Mouse (Mus musculus): ENCODE measurements at regions not wholly inside any gene's neighbourhood (a gene's known extent, or its start where the extent isn't known, plus 50 kb on each side); places are given as distances from the start of the nearest gene placed in this dataset.

- DNase-seq (ENCODE audit: low spot score in 2 of 2) = no peak
Measured at GRCm38 (mm10) chr1:190403335-190403734, 232.8 kb upstream of the Prox1 start.

GRCm38 (mm10) chr1:190398308-190398707 lies 227.8 kb upstream of the Prox1 start:
- no peak for DNase-seq (ENCODE audit: low spot score in 2 of 2)

DNA sequence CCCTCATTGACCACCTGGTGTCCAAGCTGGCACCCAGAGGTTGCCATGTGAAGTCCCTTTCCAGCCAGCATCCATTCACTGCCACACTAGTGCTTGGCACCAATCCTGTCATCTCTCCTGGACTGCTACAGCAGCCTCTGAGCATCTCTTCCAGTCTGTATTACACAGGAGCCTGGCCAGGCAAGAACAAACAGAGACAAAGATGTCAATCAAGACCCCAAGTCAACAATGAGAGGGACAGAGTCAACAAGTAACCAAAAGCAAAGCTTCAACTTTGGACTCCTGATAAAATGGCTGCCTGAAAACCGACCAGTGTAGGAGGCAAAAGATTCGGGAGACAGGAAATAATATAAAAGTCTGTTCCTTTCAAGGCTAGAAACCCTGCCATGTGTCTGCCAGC lies 227.3 kb upstream of the Prox1 start:
- DNase-seq (ENCODE audit: low spot score in 2 of 2) = no peak

DNA sequence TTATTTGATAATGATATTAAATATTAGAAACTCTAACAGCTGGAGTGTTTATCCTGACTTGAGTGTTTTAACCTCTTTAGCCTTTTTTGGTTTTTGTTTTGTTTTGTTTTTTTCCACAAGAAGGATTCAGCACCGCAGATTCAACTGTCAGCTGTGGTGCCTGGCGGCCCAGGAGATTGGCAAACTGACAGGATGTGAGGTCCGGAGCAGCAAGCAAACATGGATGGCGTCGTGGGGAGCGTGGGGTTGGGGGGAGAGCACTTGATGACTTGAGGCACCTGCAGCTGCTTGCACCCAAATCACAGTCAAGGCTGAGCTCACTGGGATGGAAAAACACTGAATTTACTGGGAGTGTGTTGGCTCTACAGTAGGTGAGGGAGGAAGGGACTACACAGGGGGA lies 222.5 kb upstream of the Prox1 start:
- no peak for DNase-seq (ENCODE audit: low spot score in 2 of 2)

DNA sequence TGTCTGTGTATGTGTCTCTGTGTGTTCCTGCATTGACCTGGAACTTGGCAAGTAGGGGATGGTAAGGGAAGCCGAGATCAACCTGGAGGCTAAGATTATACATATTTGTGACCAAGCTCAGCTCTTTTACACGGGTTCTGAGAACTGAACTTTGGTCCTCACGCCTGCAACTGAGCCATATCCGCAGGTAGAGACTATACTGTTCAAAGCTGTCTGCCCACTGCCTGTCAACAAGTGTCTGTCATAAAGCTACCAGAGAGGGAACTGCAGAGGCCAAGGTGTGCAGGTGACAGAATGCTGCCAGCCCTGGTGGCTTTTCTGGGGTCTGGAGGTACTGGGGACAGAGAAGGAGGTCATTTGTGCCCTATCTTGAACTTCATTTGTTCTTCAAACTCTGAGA lies 218.3 kb upstream of the Prox1 start:
- no peak for DNase-seq (ENCODE audit: low spot score in 2 of 2)

DNA sequence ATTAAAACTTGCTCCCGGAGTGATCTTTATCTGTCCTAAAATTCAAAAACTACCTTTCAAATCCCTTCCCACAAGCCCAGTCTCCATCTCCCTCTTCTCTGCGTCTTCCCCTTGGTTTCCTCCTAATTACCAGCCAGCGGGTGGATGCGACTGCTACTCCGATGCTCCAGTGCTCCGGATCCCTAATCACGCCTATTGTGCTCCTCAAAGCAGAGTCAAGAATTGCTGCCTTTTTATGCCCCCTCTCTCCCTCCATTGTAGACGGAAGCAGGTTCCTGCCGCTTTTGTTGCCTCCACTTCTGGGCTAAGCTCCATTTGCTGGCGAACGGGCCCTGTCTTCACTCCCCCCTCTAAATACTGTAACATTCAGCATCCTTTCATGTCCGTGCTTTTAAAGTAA lies 214.0 kb upstream of the Prox1 start:
- DNase-seq (ENCODE audit: low spot score in 2 of 2) = no peak

DNA sequence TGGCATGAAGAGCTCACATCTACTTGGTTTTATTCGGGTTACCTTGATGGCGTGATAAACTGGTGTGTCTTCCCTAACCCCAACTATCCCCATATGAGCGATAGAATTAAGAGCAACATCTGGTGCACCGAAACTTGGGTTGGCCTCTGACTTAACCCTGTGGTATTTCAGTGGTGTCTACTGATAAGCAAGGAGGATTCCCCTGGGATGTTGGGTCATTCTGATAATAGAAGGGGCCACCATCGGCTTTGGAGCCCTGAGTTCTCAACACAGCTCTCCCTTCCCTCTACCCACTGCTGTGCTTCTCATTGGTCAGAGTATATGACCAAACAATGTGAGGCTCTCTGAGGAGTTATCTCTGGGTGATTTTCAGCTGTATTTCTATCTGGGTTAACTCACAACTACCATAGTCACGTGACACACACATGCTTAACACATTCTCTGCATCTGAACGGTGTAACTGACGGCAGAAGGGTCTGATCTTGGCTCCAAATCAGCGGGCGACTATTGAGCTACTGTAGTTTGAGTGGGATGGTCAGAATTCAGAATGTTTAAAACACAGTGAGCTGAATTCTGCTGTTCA lies 212.8 kb upstream of the Prox1 start:
- no peak for DNase-seq (ENCODE audit: low spot score in 2 of 2)

DNA sequence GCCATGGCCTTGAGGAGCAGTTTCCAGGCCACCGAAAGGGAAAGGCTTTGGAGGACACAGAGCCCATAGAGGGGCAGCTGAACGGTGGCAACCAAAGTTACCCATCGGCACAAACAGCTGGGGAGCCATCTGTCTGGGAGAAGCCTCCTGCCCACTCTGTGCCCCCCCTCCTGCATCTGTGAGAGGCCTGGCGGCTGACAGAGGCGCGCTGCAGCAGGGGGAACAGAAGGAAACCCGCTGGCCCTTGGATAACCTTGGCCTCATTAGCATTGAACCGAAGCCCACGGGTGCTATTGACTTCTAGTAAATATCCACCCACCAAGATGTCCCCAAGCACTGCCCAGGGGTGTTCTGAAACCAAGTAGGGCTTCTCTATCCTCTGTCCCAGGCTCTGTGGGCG lies 209.6 kb upstream of the Prox1 start:
- no peak for DNase-seq (ENCODE audit: low spot score in 2 of 2)

DNA sequence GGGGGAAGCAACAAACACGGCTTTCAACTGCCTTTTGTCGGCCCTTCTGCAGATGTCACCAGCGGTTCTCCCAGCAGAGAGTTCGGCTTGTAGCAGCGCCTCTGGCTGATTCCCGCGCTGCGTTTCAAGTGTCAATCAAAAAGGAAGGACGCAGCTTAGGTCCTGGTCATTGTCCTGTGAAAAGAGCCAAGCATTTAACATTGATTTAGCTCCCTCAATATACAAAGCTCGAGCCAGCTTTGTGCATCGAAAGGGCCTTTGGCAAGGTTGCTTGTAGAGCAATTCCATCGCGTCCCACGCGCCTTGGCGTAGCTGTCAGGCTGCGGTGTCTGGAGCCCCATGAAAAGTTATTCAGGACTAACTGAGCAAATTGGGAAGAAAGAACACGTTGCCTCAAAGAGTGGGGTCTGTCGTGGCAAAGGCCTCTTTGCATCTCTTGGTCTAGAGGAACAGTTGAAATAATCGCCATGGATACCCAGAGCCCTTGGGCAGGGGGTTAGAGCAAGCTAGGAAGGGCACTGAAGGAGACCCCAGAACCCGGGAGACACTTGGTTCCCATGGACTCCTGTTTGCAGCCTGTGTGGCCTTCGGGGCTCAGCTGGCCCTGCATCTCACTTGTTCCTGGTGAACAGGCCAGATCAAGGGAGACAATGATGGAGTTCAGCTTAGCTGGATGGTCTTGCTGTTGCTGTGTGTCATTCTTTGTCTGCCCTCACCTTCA lies 204.8 kb upstream of the Prox1 start:
- DNase-seq (ENCODE audit: low spot score in 2 of 2) = no peak

DNA sequence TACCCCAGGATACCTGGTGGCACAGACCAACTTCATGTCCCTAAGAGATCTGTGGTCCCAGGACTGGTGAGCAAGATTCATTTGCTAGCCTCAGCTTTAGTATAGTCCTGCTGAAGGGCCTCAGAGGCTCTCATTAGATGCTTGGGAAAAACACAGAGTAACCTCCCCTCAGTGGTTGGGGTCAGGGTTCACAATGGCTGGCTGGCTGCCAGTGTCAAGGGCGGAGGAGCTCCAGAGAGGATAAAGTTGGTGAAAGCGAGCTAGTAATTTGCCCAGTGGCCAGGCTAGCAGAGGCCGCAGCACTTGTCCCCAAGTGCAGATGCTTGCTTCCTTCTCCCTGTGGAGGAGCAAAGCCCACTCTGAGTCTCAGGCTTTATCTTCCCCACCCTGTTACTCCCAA lies 203.8 kb upstream of the Prox1 start:
- DNase-seq (ENCODE audit: low spot score in 2 of 2) = peak in 1 of 2 experiments; percentile 6

DNA sequence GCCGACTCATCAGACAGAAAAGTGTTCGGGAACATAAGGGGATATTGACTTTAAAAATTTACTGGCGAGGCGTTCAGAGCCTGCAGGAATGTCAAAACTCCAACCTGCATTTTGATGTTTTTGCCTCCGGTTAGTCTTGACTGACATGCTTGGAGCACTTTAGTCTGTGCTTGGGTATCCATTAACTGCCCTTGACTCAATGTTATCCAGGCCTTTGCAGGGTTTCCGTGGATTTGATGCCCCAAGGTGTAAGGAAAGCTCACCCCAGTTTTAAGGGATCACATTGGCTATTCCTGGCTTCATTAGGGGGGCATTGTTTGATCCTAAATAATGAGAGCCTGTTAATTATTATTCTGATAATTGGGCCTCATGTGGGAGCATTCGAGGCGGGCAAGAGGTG lies 196.1 kb upstream of the Prox1 start:
- DNase-seq (ENCODE audit: low spot score in 2 of 2) = no peak

DNA sequence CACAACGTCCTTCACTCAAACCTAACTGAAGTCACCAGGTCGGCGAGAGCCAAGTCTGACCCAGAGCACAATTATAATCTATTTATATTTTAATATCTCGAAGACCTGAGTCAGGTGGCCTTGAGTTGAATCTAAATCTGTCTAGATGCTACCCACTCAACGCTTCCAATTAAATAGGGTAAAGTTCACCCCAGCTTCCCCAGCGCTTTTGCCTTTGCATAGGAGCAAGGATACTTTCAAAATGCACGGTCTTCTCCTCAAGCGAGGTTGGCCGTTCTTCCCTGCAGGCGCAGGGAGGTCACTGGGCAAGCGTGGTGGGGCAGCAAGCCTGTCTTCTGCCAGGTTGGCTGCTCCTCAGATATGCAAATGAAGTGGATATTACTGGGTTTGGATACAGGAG lies 194.6 kb upstream of the Prox1 start:
- no peak for DNase-seq (ENCODE audit: low spot score in 2 of 2)

DNA sequence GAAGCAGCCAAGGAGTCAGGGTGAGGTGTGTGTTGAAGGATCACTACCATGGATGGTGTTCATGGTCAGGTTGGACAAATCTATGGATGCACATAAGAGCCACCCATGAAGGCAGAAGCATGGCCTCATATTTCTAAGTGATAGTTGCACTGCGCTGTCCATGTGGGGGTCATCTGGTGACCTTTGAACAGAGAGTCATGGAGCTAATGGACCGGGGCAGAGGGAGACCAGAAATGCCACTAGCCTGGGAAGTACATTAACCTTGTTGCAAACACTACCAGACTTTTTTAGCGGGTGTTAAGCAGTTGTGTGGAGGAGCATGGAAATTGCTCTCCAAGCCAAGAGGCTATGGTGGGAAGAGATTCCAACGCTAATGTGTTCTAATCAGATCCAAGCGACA lies 190.1 kb upstream of the Prox1 start:
- no peak for DNase-seq (ENCODE audit: low spot score in 2 of 2)

- DNase-seq (ENCODE audit: low spot score in 2 of 2) = no peak
Measured at GRCm38 (mm10) chr1:190357779-190358178, 187.3 kb upstream of the Prox1 start.

- no peak for DNase-seq (ENCODE audit: low spot score in 2 of 2)
Measured at GRCm38 (mm10) chr1:190347610-190348009, 177.1 kb upstream of the Prox1 start.

GRCm38 (mm10) chr1:190340715-190341114 lies 170.2 kb upstream of the Prox1 start:
- no peak for DNase-seq (ENCODE audit: low spot score in 2 of 2)

- DNase-seq (ENCODE audit: low spot score in 2 of 2) = no peak
Measured at GRCm38 (mm10) chr1:190334471-190334870, 164.0 kb upstream of the Prox1 start.

DNA sequence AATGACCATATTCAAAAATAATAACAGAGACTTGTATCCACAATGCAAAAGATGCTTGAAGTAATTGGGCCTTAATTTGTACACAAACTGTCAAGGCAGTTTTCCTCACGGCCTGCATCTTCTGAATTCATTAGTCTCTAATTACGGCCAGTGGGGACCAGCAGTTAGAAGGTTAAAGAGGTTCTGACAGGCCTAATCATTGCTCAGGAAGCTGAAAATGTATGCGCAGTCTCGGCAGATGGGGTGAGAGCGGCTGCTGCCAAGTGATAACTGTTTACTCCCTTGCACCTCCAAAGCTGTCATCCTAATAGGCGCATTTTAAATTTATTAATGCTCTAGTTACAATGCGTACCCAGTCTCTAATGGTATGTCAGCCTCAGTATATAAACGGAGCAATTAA lies 163.5 kb upstream of the Prox1 start:
- no peak for DNase-seq (ENCODE audit: low spot score in 2 of 2)

DNA sequence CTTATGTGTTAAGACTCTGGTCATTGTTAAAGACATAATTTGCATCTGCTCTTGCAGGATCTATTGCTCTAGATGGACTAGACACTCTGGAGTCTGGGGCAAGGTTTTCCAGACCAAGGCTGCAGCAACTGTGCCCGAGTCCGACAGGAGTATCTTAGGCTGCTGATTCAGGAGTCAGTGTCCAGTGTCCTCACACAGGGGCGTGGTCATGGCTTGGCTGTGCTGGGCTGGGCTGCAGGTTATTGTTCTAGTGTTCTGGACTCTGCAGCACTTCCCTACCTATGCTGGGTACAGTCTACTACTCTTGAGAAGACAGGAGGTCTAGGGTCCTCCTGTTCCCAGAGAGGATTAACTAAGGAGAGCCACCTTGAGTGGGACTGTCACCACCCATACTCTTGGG lies 161.5 kb upstream of the Prox1 start:
- DNase-seq (ENCODE audit: low spot score in 2 of 2) = no peak

DNA sequence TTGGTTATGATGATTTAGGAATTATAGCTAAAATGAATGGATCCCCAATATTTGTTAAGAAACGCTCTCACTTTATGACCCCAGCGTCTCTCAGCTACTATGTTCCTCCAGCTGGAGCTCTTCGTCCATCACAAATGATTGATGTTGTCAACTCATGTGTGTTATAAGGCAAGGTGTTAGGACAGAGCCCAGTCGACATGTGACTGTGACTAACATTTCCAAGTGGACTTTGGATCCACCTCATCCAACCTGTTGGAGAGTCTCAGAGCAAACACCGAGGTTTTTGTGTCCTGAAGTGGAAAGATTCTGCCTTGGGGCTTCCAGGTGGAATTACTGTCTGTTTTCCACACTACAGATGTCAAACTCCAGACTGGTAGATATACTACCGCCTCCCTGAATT lies 154.0 kb upstream of the Prox1 start:
- no peak for DNase-seq (ENCODE audit: low spot score in 2 of 2)

GRCm38 (mm10) chr1:190323671-190324070 lies 153.2 kb upstream of the Prox1 start:
- DNase-seq (ENCODE audit: low spot score in 2 of 2) = no peak

- DNase-seq (ENCODE audit: low spot score in 2 of 2) = no peak
Measured at GRCm38 (mm10) chr1:190316175-190316574, 145.7 kb upstream of the Prox1 start.

DNA sequence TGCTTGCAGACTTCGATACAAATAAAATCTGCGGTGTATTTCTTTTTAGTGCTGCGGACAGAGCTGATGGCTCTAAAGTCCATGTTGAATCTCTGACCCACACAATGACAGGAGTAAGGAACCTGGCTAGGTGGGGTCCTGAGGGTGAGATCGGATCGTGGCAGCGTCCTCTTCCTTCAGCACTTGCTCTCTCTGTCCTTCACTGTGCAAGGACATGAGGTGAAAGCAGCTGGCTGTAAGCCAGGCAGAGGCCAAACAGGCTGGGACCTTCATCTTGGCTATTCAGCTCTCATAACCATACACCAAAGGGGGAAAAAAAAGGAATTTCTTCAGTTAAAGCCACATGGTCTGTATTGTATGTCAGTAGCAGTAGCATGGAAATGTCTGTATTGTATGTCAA lies 139.3 kb upstream of the Prox1 start:
- no peak for DNase-seq (ENCODE audit: low spot score in 2 of 2)

DNA sequence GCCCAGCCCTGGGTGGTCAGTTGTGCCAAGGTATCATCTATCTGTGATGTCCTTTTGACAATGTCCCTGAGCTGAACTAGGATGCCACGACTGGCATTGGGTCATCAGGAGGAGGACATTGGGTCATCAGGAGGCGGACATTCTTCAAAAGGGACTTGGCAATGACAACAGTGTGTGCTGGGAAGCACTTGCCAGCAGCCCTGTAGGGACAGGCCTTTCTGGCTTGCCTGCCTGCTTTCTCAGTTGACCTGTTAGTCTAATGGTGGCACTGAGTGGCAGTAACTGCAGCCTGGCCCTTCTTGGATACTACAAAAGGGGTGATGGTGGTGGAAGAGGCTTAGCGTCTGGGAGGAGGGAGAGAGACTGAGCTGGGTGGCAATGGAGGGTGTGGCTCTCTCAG lies 137.2 kb upstream of the Prox1 start:
- no peak for DNase-seq (ENCODE audit: low spot score in 2 of 2)

Data from frontal cortex, postnatal 10 days (tissue).